Mouse (Mus musculus) embryonic facial prominence, embryonic 14.5 days (tissue): ENCODE results near the gene Col4a3bp. TPM values are rescaled to one million over a fixed set of nuclear protein-coding genes. Genes with fewer than 3 reads are reported as not detected.

Experiments used
- ATAC-seq: fragments of 200-750 bp; cut with Nextera tagmentation; 2 replicates; pipeline ENCODE4 v1.8.0; 2017; ENCODE audit warnings: low read depth, moderate number of reproducible peaks, moderate TSS enrichment
- DNase-seq: peaks from one replicate; pipeline ENCODE4 v3.0.0-alpha.2; 2015; ENCODE audit warnings: low spot score
- H3K27ac ChIP-seq: fragments of 300-500 bp; sonication (generic); replicated peaks from 2 replicates; pipeline ENCODE4 v1.5.1; 2014; ENCODE audit warnings: low read depth, mild to moderate bottlenecking, low read length, moderate library complexity
- H3K27me3 ChIP-seq: fragments of 300-500 bp; sonication (generic); replicated peaks from 2 replicates; pipeline ENCODE4 v1.6.1; 2014; ENCODE audit warnings: low read length; ENCODE audit not compliant: control insufficient read depth, insufficient read depth
- H3K36me3 ChIP-seq: fragments of 300-500 bp; sonication (generic); 2 replicates; pipeline ENCODE4 v1.6.1; 2014; ENCODE audit warnings: low read length, mixed read lengths; ENCODE audit not compliant: control insufficient read depth, insufficient read depth
- H3K4me1 ChIP-seq: fragments of 300-500 bp; sonication (generic); 2 replicates; pipeline ENCODE4 v1.6.1; 2014; ENCODE audit warnings: antibody characterized with exemption, low read length; ENCODE audit not compliant: control insufficient read depth, insufficient read depth
- H3K4me2 ChIP-seq: fragments of 300-500 bp; sonication (generic); 2 replicates; pipeline ENCODE4 v1.6.1; 2014; ENCODE audit warnings: low read depth, mild to moderate bottlenecking, low read length, moderate library complexity, mixed read lengths
- H3K4me3 ChIP-seq: fragments of 300-500 bp; sonication (generic); 2 replicates; pipeline ENCODE4 v1.5.1; 2014; ENCODE audit warnings: low read depth, mild to moderate bottlenecking, low read length
- H3K9ac ChIP-seq: fragments of 300-500 bp; sonication (generic); 2 replicates; pipeline ENCODE4 v1.6.1; 2014; ENCODE audit warnings: low read depth, mild to moderate bottlenecking, low read length, moderate library complexity, mixed read lengths
- H3K9me3 ChIP-seq: fragments of 300-500 bp; sonication (generic); 2 replicates; pipeline ENCODE4 v1.6.1; 2016; ENCODE audit warnings: low read length; ENCODE audit not compliant: control insufficient read depth
- WGBS: fragments of 180-500 bp; shearing (Covaris S2); extraction: QIAGEN DNeasy Blood & Tissue Kit; methylation state at CpG from one replicate; pipeline ENCODE4 v1.1.7; 2014; 5-methylcytosine and 5-hydroxymethylcytosine counted together
- polyA plus RNA-seq: library from polyadenylated mRNA; unstranded; fragments of >200 nt; fragmentation: Nextera tagmentation; extraction: Ambion mirVana; gene quantifications from 2 replicates; pipeline ENCODE4 v1.2.1, GENCODE M21; 2014

Col4a3bp gene
- polyA plus RNA-seq, 1 experiment from 2014 or later, result 10.2 TPM

GRCm38 (mm10) chr13:96547250-96547649 lies 4.8 kb downstream of the Col4a3bp start:
- no peak overlapping the region for H3K4me2 ChIP-seq
- no peak for ATAC-seq
- H3K36me3 ChIP-seq, result 0 out of 2 replicates have a peak, but pooled peaks cover 2% of the 10 kb centered on the region
- no peak overlapping the region for H3K4me3 ChIP-seq
- H3K27me3 ChIP-seq, result no peaks in the 10 kb centered on the region
- no peak overlapping the region for H3K9ac ChIP-seq
- H3K9me3 ChIP-seq, result no peaks in the 10 kb centered on the region
- WGBS, result 78% methylated on average over 1 of the region's 1 CpGs
- H3K4me1 ChIP-seq, result no peaks in the 10 kb centered on the region; the same call in 1 of the 2 replicates
- no peak overlapping the region for H3K27ac ChIP-seq
- DNase-seq, result no peak

DNA sequence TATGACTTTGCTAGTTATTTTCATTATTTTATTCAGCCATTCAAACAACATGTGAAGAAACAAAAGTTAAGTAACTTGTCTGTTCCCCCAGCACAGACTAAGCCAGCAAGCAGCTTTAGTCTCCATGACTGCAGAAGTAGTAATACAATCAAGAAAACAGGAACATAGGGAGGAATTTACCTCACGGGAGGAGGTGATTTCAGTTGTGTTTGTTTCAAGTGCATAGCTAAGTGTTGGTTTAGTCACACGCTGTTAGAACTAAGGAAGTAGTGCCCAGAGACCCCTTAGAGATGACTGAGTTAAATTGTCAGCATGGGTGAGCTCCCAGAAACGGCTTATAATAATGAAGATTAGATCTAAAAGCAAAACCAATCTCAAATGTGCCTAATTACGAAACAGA lies 5.5 kb downstream of the Col4a3bp start:
- Histone ChIP-seq H3K27me3 (no peaks in the 10 kb centered on the region), H3K27ac (no peak overlapping the region), H3K4me1 (no peaks in the 10 kb centered on the region; the same call in 1 of the 2 replicates), H3K9me3 (no peaks in the 10 kb centered on the region), H3K36me3 (0 out of 2 replicates have a peak, but pooled peaks cover 2% of the 10 kb centered on the region), H3K9ac (no peak overlapping the region), H3K4me2 (no peak overlapping the region), H3K4me3 (no peak overlapping the region)
- DNase-seq (no peak), ATAC-seq (no peak)
- 56% methylated on average over 4 of the region's 4 CpGs for WGBS

- Histone ChIP-seq H3K9ac (no peak overlapping the region), H3K9me3 (no peaks in the 10 kb centered on the region), H3K4me2 (no peak overlapping the region), H3K27ac (no peak overlapping the region), H3K4me3 (no peak overlapping the region), H3K27me3 (no peaks in the 10 kb centered on the region), H3K36me3 (no peaks in the 10 kb centered on the region), H3K4me1 (peaks cover 5% of the 10 kb centered on the region; the same call in 1 of the 2 replicates)
- 92% methylated on average over 3 of the region's 3 CpGs for WGBS
- DNase-seq, result no peak
- ATAC-seq, result no peak
Observed at GRCm38 (mm10) chr13:96555099-96555498, 12.7 kb downstream of the Col4a3bp start.

DNA sequence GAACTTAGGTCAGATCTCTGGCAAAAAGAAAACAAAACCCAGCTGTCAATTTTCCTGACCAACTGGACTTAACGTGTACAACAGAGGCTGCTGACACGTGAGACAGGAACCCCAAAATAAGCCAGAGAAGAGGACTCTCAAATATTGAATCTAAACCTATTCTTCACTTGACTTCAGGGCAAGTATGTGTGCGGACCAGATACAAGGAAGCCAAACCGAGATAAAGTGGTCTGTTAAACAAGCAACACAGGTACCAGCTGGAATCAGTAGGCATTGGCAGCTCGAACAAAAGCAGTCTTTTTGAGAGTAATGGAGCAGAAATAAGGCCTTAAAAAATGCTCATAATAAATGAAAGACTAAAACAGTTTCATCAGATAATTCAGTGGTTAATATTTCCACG lies 25.6 kb downstream of the Col4a3bp start:
- WGBS, result 64% methylated on average over 6 of the region's 6 CpGs

GRCm38 (mm10) chr13:96570313-96571015 lies 28.0 kb downstream of the Col4a3bp start:
- Histone ChIP-seq H3K4me2 (no peak overlapping the region), H3K27me3 (no peaks in the 10 kb centered on the region), H3K4me3 (no peak overlapping the region), H3K4me1 (0 out of 2 replicates have a peak, but pooled peaks cover 2% of the 10 kb centered on the region), H3K9ac (no peak overlapping the region), H3K36me3 (peaks cover 11% of the 10 kb centered on the region), H3K9me3 (no peaks in the 10 kb centered on the region), H3K27ac (no peak overlapping the region)
- no peak for ATAC-seq
- WGBS, result 53% methylated on average over 10 of the region's 10 CpGs
- DNase-seq, result no peak

More for the DNA sequence above, 25.6 kb downstream of the Col4a3bp start:
- H3K9ac ChIP-seq, result no peak overlapping the region
- no peak for DNase-seq
- H3K27me3 ChIP-seq, result no peaks in the 10 kb centered on the region
- no peaks in the 10 kb centered on the region for H3K9me3 ChIP-seq
- no peak overlapping the region for H3K27ac ChIP-seq
- peaks cover 7% of the 10 kb centered on the region for H3K36me3 ChIP-seq
- no peak overlapping the region for H3K4me2 ChIP-seq
- H3K4me3 ChIP-seq, result no peak overlapping the region
- H3K4me1 ChIP-seq, result 0 out of 2 replicates have a peak, but pooled peaks cover 2% of the 10 kb centered on the region
- no peak for ATAC-seq

DNA sequence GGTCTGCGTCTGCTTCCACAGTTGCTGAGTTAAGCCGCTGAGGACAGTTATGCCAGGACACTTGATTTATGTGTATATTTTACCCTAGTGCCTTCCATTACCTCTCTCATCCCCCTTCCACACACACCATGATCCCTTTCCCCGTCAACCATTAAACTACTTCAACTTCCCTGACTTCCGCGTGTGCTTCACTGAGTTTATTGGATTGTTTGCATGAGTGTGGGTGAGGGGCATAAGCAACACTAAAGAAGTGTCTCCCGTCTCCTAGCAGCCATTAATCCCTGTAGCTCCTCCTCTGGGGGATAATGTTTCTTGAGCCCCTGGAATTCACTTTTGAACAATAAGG lies 28.6 kb downstream of the Col4a3bp start:
- Histone ChIP-seq H3K4me2 (no peak overlapping the region), H3K36me3 (peaks cover 11% of the 10 kb centered on the region), H3K9me3 (no peaks in the 10 kb centered on the region), H3K27me3 (no peaks in the 10 kb centered on the region), H3K9ac (no peak overlapping the region), H3K4me1 (0 out of 2 replicates have a peak, but pooled peaks cover 2% of the 10 kb centered on the region), H3K4me3 (no peak overlapping the region), H3K27ac (no peak overlapping the region)
- DNase-seq (peak; percentile 38), ATAC-seq (no peak)
- WGBS, result 62% methylated on average over 6 of the region's 6 CpGs

- H3K27ac ChIP-seq, result no peak overlapping the region
- 76% methylated on average over 2 of the region's 2 CpGs for WGBS
- ATAC-seq, result peak; percentile 77
- H3K9ac ChIP-seq, result no peak overlapping the region
- DNase-seq, result peak; percentile 83
- no peak overlapping the region for H3K4me3 ChIP-seq
- peaks cover 5% of the 10 kb centered on the region; the same call in 1 of the 2 replicates for H3K4me1 ChIP-seq
- H3K9me3 ChIP-seq, result no peaks in the 10 kb centered on the region
- no peak overlapping the region for H3K4me2 ChIP-seq
- no peaks in the 10 kb centered on the region for H3K27me3 ChIP-seq
- H3K36me3 ChIP-seq, result peaks cover 11% of the 10 kb centered on the region
Observed at GRCm38 (mm10) chr13:96574170-96574569, 31.8 kb downstream of the Col4a3bp start.

DNA sequence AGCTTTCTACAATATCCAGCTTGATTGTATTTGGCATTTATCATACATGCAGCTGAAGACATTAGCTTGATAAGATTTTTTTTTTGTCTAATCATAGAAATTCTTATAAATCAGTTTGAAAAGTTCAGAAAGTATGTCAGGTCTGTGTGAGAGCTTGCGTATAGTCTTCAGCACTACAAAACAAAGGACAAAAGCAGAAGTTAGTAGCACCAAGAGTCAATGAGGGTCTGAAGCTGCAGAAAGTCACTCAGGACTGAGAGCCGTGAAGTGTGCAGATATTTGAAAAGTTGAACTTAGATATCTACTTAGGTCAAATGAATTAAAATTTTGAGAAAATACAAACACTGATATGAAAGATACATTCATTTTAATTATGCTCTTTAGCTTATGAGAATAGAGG lies 36.7 kb downstream of the Col4a3bp start:
- no peak overlapping the region for H3K9ac ChIP-seq
- no peaks in the 10 kb centered on the region for H3K36me3 ChIP-seq
- no peaks in the 10 kb centered on the region for H3K9me3 ChIP-seq
- H3K4me1 ChIP-seq, result peaks cover 11% of the 10 kb centered on the region; the same call in 1 of the 2 replicates
- 60% methylated on average over 2 of the region's 2 CpGs for WGBS
- no peak overlapping the region for H3K27ac ChIP-seq
- no peak for DNase-seq
- H3K4me2 ChIP-seq, result no peak overlapping the region
- no peak overlapping the region for H3K4me3 ChIP-seq
- H3K27me3 ChIP-seq, result no peaks in the 10 kb centered on the region
- no peak for ATAC-seq

DNA sequence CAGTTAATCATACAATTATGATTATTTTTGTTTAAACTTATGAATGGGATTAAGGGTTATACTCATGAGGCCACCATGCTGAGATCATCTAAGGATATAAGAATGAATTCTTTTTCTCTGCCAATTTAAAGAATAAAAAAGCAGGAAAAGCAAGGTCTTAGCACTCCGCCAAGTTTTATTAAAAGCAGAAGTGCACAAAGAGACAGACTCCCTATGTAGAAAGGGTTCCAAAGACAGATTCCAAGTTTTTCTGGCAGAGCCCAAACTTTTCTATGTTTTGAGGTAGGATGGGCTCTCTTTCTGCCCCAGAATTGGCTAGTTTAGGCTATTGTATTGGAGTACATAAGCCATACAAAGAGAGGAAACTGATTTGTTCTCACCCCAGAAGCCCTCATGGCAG lies 37.6 kb downstream of the Col4a3bp start:
- 25% methylated on average over 1 of the region's 1 CpGs for WGBS
- peak; percentile 87 for DNase-seq
- H3K9ac ChIP-seq, result no peak overlapping the region
- H3K9me3 ChIP-seq, result no peaks in the 10 kb centered on the region
- peaks cover 11% of the 10 kb centered on the region; the same call in 1 of the 2 replicates for H3K4me1 ChIP-seq
- H3K4me3 ChIP-seq, result no peak overlapping the region
- H3K36me3 ChIP-seq, result no peaks in the 10 kb centered on the region
- no peak overlapping the region for H3K4me2 ChIP-seq
- peak overlapping the region; percentile 70 for H3K27ac ChIP-seq
- ATAC-seq, result 0 out of 2 replicates have a peak, but pooled peaks have one; percentile 33
- no peaks in the 10 kb centered on the region for H3K27me3 ChIP-seq
